Mouse (Mus musculus) ES-E14 (cell line): ENCODE results near the gene Mpp3. TPM values are rescaled to one million over a fixed set of nuclear protein-coding genes. Genes with fewer than 3 reads are reported as not detected.
A peak's percentile ranks its signal among the peaks of the same experiment; 100 is the strongest.

Experiments
- DNase-seq: peaks from one replicate; pipeline ENCODE4 v3.0.0-alpha.2; 2013; ENCODE audit warnings: low read depth, low spot score
- H3K27ac ChIP-seq: 2 replicates; pipeline ENCODE4 v1.5.1; 2012; ENCODE audit warnings: low read depth, mild to moderate bottlenecking, low read length, moderate library complexity, mixed read lengths; ENCODE audit not compliant: poor library complexity, insufficient read depth, severe bottlenecking
- H3K36me3 ChIP-seq: 2 replicates; pipeline ENCODE4 v1.6.1; 2012; ENCODE audit warnings: mild to moderate bottlenecking, low read length, moderate library complexity, mixed read lengths; ENCODE audit not compliant: control insufficient read depth, poor library complexity, insufficient read depth, severe bottlenecking
- H3K4me1 ChIP-seq, 2 experiments: fragments of 150-350 bp in 1 of 2; sonication (generic) in 1 of 2; 2 replicates each; pipeline ENCODE4 v1.6.1; 2012; ENCODE audit warnings: low read length in 2 of 2, mild to moderate bottlenecking in 1 of 2, mixed read lengths in 1 of 2; ENCODE audit not compliant: control insufficient read depth in 2 of 2, insufficient read depth in 2 of 2, poor library complexity in 1 of 2
- H3K4me3 ChIP-seq, 2 experiments: fragments of 150-350 bp in 1 of 2; sonication (generic) in 1 of 2; 2 replicates each; pipeline ENCODE4 v1.5.1; 2012; ENCODE audit warnings: low read length in 2 of 2, low read depth in 1 of 2, mild to moderate bottlenecking in 1 of 2, mixed read lengths in 1 of 2; ENCODE audit not compliant: insufficient read depth in 1 of 2, poor library complexity in 1 of 2, severe bottlenecking in 1 of 2
- H3K9ac ChIP-seq: 2 replicates; pipeline ENCODE4 v1.6.1; 2012; ENCODE audit warnings: low read depth, mild to moderate bottlenecking, low read length, mixed read lengths; ENCODE audit not compliant: poor library complexity, insufficient read depth, severe bottlenecking
- H3K9me3 ChIP-seq: fragments of 150-350 bp; sonication (generic); 2 replicates; pipeline ENCODE4 v1.6.1; 2012; ENCODE audit warnings: low read depth, mild to moderate bottlenecking, low read length; ENCODE audit not compliant: control insufficient read depth, insufficient read depth
- CHD2 ChIP-seq: IDR thresholded peaks from 2 replicates; pipeline ENCODE4 v1.6.1; 2014; ENCODE audit warnings: mild to moderate bottlenecking, low read depth, low read length, inconsistent platforms
- HCFC1 ChIP-seq: IDR thresholded peaks from 2 replicates; pipeline ENCODE4 v1.6.1; 2012; ENCODE audit warnings: low read length, inconsistent platforms, borderline replicate concordance; ENCODE audit not compliant: insufficient read depth
- MAFK ChIP-seq: IDR thresholded peaks from 2 replicates; pipeline ENCODE4 v1.6.1; 2014; ENCODE audit warnings: mild to moderate bottlenecking, low read depth, low read length, inconsistent platforms; ENCODE audit not compliant: insufficient read depth
- ZC3H11A ChIP-seq: IDR thresholded peaks from 2 replicates; pipeline ENCODE4 v1.6.1; 2012; ENCODE audit warnings: low read depth, mild to moderate bottlenecking, inconsistent platforms, low read length, borderline replicate concordance
- ZNF384 ChIP-seq: IDR thresholded peaks from 2 replicates; pipeline ENCODE4 v1.6.1; 2012; ENCODE audit warnings: low read depth, low read length, inconsistent platforms
- in situ Hi-C, 2 experiments: fragments of 600-800 bp; cut with MboI; formaldehyde crosslinking; loops; one replicate each; pipeline ENCODE4 v1.15.1; 2025; ENCODE audit warnings: low sequenced_read_pairs in 2 of 2, inconsistent platforms in 1 of 2; ENCODE audit not compliant: unreplicated experiment in 2 of 2
- total RNA-seq: library from RNA; depleted of rRNA; stranded (reverse); fragments of 300-350 nt; gene quantifications from 2 replicates; pipeline ENCODE4 v1.2.3, GENCODE M21; 2012

Gene Mpp3
- total RNA-seq, 1 experiment = 5.2 TPM

DNA sequence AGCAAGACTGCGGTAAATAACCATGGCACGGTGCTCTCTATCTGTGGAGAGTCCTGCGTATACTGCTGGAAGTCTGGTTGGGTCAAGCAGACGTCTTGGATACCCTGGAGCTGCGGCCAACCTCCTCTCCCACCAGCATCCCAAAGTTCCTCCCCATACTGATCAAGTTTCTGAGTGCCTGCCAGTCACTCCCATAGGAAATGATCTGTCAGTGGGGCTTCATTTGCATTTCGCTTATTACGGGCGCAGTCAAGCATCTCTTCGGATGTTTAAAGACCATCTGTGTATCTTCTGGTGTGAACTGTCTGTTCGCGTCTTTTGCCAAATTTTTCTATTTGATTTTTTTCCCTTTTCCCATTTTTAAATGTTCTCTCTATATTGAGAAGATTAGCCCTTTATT, 41.4 kb upstream of the Mpp3 start:
- no peak for DNase-seq
- Histone ChIP-seq H3K9me3 (no peaks in the 10 kb centered on the region), H3K36me3 (no peaks in the 10 kb centered on the region), H3K9ac (no peak overlapping the region), H3K27ac (no peak overlapping the region), H3K4me1 (peaks cover 0 to 2% of the 10 kb centered on the region in 2 experiments; a peak in 2 of 4 replicates), H3K4me3 (no peak overlapping the region)
- in situ Hi-C loops = no loop called here
- no peak for TF ChIP-seq ZC3H11A
- TF ChIP-seq MAFK = no peak
- TF ChIP-seq ZNF384 = no peak
- no peak for TF ChIP-seq CHD2
- no peak for TF ChIP-seq HCFC1

- Histone ChIP-seq H3K4me1 (peaks cover 0 to 2% of the 10 kb centered on the region in 2 experiments; a peak in 2 of 4 replicates), H3K27ac (no peak overlapping the region), H3K36me3 (no peaks in the 10 kb centered on the region), H3K9ac (no peak overlapping the region), H3K9me3 (no peaks in the 10 kb centered on the region), H3K4me3 (no peak overlapping the region)
- DNase-seq = no peak
- TF ChIP-seq ZNF384 = no peak
- no peak for TF ChIP-seq CHD2
- no peak for TF ChIP-seq MAFK
- no peak for TF ChIP-seq HCFC1
- TF ChIP-seq ZC3H11A = 0 out of 2 replicates have a peak, but pooled peaks have one; percentile 15
- in situ Hi-C loops = no loop called here
Observed at GRCm38 (mm10) chr11:102068969-102069368, 40.7 kb upstream of the Mpp3 start.

GRCm38 (mm10) chr11:102063076-102063475, 34.8 kb upstream of the Mpp3 start:
- Histone ChIP-seq H3K9me3 (no peaks in the 10 kb centered on the region), H3K36me3 (no peaks in the 10 kb centered on the region), H3K4me1 (peaks cover 0 to 2% of the 10 kb centered on the region in 2 experiments; a peak in 1 of 4 replicates), H3K9ac (no peak overlapping the region), H3K4me3 (no peak overlapping the region), H3K27ac (no peak overlapping the region)
- DNase-seq = no peak
- in situ Hi-C loops = no loop called here
- TF ChIP-seq CHD2 (no peak), HCFC1 (no peak), ZNF384 (no peak)

DNA sequence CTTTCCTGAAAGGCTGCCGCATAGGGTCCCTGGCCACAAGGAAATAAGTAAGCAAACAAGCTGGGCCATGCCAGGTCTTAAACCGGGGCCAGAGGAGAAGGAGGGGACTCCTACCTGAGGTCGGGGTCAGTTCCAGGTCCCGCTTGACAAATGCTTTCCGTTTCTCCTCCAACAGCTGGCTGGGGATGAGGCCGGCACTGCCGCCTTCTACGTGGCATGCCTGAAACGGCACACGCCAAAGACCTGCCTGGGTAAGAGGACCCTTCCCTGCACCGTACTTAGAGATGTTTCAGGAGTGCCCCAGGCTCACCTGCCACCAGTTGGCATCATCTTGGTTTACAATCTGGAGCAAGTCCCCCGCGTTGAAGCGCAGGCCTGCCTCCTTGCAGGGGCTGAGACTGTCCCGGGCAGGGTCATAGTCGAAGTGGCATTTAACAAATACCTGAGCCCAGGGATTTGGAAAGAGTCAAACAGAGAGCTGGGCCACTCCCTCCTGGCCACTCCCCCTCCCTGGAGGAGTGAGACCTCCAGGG, 33.7 kb upstream of the Mpp3 start:
- TF ChIP-seq ZC3H11A (no peak), CHD2 (no peak), ZNF384 (no peak), HCFC1 (no peak), MAFK (no peak)

More for the DNA sequence above, 33.7 kb upstream of the Mpp3 start:
- Histone ChIP-seq H3K36me3 (no peaks in the 10 kb centered on the region), H3K4me1 (peaks cover 0 to 2% of the 10 kb centered on the region in 2 experiments; a peak in 1 of 4 replicates), H3K27ac (no peak overlapping the region), H3K9me3 (no peaks in the 10 kb centered on the region), H3K4me3 (no peak overlapping the region; a peak in 1 of 4 replicates), H3K9ac (no peak overlapping the region)
- DNase-seq = no peak
- in situ Hi-C loops = no loop called here
